Mouse (Mus musculus): ENCODE results near the gene Gss.

Gss gene

GRCm38 (mm10) chr2:155592137-155592853 lies at the start of gene Gss:
Gss (minus strand) TSS chr2:155592810.
- DNase-seq (ENCODE audit: low read depth, low spot score) = peak; percentile 98

GRCm38 (mm10) chr2:155641540-155642472 lies 49.2 kb upstream of the Gss start:
- DNase-seq (ENCODE audit: low read depth, low spot score) = no peak

GRCm38 (mm10) chr2:155640656-155641055 lies 48.0 kb upstream of the Gss start:
- no peak for DNase-seq (ENCODE audit: low read depth, low spot score)

GRCm38 (mm10) chr2:155637411-155637810 lies 44.8 kb upstream of the Gss start:
- DNase-seq (ENCODE audit: low read depth, low spot score) = no peak

- DNase-seq (ENCODE audit: low read depth, low spot score) = no peak
These were observed 44.3 kb upstream of the Gss start for GRCm38 (mm10) chr2:155636881-155637280.

GRCm38 (mm10) chr2:155635961-155636360 lies 43.4 kb upstream of the Gss start:
- DNase-seq (ENCODE audit: low read depth, low spot score) = no peak

GRCm38 (mm10) chr2:155634562-155634961 lies 42.0 kb upstream of the Gss start:
- DNase-seq (ENCODE audit: low read depth, low spot score) = no peak

GRCm38 (mm10) chr2:155633731-155634130 lies 41.1 kb upstream of the Gss start:
- no peak for DNase-seq (ENCODE audit: low read depth, low spot score)

GRCm38 (mm10) chr2:155633121-155633520 lies 40.5 kb upstream of the Gss start:
- DNase-seq (ENCODE audit: low read depth, low spot score) = no peak

GRCm38 (mm10) chr2:155632138-155632936 lies 39.7 kb upstream of the Gss start:
- DNase-seq (ENCODE audit: low read depth, low spot score) = no peak

- peak; percentile 56 for DNase-seq (ENCODE audit: low read depth, low spot score)
These were observed 38.2 kb upstream of the Gss start for GRCm38 (mm10) chr2:155630590-155631416.

GRCm38 (mm10) chr2:155630153-155630552 lies 37.5 kb upstream of the Gss start:
- no peak for DNase-seq (ENCODE audit: low read depth, low spot score)

- peak; percentile 69 for DNase-seq (ENCODE audit: low read depth, low spot score)
These were observed 36.6 kb upstream of the Gss start for GRCm38 (mm10) chr2:155629231-155629661.

GRCm38 (mm10) chr2:155628519-155628918 lies 35.9 kb upstream of the Gss start:
- no peak for DNase-seq (ENCODE audit: low read depth, low spot score)

GRCm38 (mm10) chr2:155628112-155628511 lies 35.5 kb upstream of the Gss start:
- no peak for DNase-seq (ENCODE audit: low read depth, low spot score)

- DNase-seq (ENCODE audit: low read depth, low spot score) = peak; percentile 88
These were observed 34.6 kb upstream of the Gss start for GRCm38 (mm10) chr2:155627030-155627738.

GRCm38 (mm10) chr2:155626277-155626676 lies 33.7 kb upstream of the Gss start:
- no peak for DNase-seq (ENCODE audit: low read depth, low spot score)

GRCm38 (mm10) chr2:155624730-155625129 lies 32.1 kb upstream of the Gss start:
- peak; percentile 72 for DNase-seq (ENCODE audit: low read depth, low spot score)

- no peak for DNase-seq (ENCODE audit: low read depth, low spot score)
These were observed 31.4 kb upstream of the Gss start for GRCm38 (mm10) chr2:155623996-155624395.

GRCm38 (mm10) chr2:155622606-155623005 lies 30.0 kb upstream of the Gss start:
- no peak for DNase-seq (ENCODE audit: low read depth, low spot score)
